Mouse (Mus musculus) activated CD4-positive, CD25-positive, alpha-beta regulatory T cell, adult 9 weeks (primary cell): ENCODE results near the gene Ube2d2b. TPM values are rescaled to one million over a fixed set of nuclear protein-coding genes. Genes with fewer than 3 reads are reported as not detected.

Experiments used
- polyA plus RNA-seq: library from polyadenylated mRNA; unstranded; fragments of 100-300 nt; shearing (Covaris generic); gene quantifications from one replicate; pipeline ENCODE4 v1.2.1, GENCODE M21; 2017

The Ube2d2b gene
- polyA plus RNA-seq, result 0.22 TPM

GRCm38 (mm10) chr5:107829998-107830560 is at the start of gene Ube2d2b:
TSS of gene Ube2d2b (plus strand) at chr5:107830099.

GRCm38 (mm10) chr5:107874561-107875260 is 44.8 kb downstream of the Ube2d2b start, which contains the start of gene Evi5:
TSS of gene Evi5 (minus strand) at chr5:107875107.

Other genes starting within 250 kb of the Ube2d2b start
- 35.8 TPM for gene Rpap2, start 232.7 kb upstream of the Ube2d2b start, polyA plus RNA-seq
- gene Glmn, start 232.2 kb upstream of the Ube2d2b start, polyA plus RNA-seq, result 19.3 TPM
- 2.6 TPM for gene Gfi1, start 104.1 kb upstream of the Ube2d2b start, polyA plus RNA-seq
- gene Evi5, start 45.0 kb downstream of the Ube2d2b start, polyA plus RNA-seq, result 0.56 TPM
- 25.6 TPM for gene Rpl5, start 70.4 kb downstream of the Ube2d2b start, polyA plus RNA-seq
- 64.5 TPM for gene Fam69a, start 157.0 kb downstream of the Ube2d2b start, polyA plus RNA-seq
- gene Mtf2, start 235.6 kb downstream of the Ube2d2b start, polyA plus RNA-seq, result 104 TPM